ENCODE assay signal across 14 mouse cellular contexts in genomic region chr5:67541867-67542266, GRCm38 (mm10).
DNase-seq lines count a peak whose midpoint lies in the region; ATAC-seq lines count a peak whose summit lies in the region.
"Had no signal": no experiment of that assay in that cellular context is flagged by ENCODE, and none has a peak within 500 bp of the region (broad histone marks: within the 10 kb centered on the region; RNA-seq: fewer than 3 reads in every experiment).

No protein-coding gene starts in this region.

- 45% methylated on average over 3 of the region's 3 CpGs for WGBS in kidney, embryonic 16.5 days
- WGBS in midbrain, embryonic 14.5 days: 68% methylated on average over 3 of the region's 3 CpGs
- 76% methylated on average over 3 of the region's 3 CpGs for WGBS in midbrain, embryonic 10.5 days
- WGBS in hindbrain, embryonic 16.5 days: 54% methylated on average over 3 of the region's 3 CpGs

- ATAC-seq in kidney, embryonic 16.5 days (ENCODE audit: low FRiP score, low TSS enrichment): peak; percentile 60
- ATAC-seq in midbrain, embryonic 14.5 days (ENCODE audit: low FRiP score, low TSS enrichment): no peak
- ATAC-seq in hindbrain, embryonic 16.5 days: peak; percentile 48; the same call in 1 of the 2 replicates
- ATAC-seq: forebrain, embryonic 15.5 days had no signal

- H3K9me3 ChIP-seq in kidney, embryonic 16.5 days (ENCODE audit: low read length): 0 out of 2 replicates have a peak, but pooled peaks cover 5% of the 10 kb centered on the region
- H3K9me3 ChIP-seq in midbrain, embryonic 14.5 days (ENCODE audit: control insufficient read depth, low read length): peaks cover 4% of the 10 kb centered on the region; the same call in 1 of the 2 replicates
- H3K9me3 ChIP-seq in midbrain, embryonic 10.5 days (replicated peaks): peaks cover 9% of the 10 kb centered on the region; the same call in 1 of the 2 replicates
- no peaks in the 10 kb centered on the region for H3K9me3 ChIP-seq in hindbrain, embryonic 16.5 days (ENCODE audit: control insufficient read depth, low read length)
- H3K9me3 ChIP-seq: embryonic facial prominence, embryonic 15.5 days; forebrain, embryonic 15.5 days; liver, embryonic 13.5 days had no signal

- no peak overlapping the region for H3K4me3 ChIP-seq in kidney, embryonic 16.5 days (ENCODE audit: low read length)
- no peak overlapping the region for H3K4me3 ChIP-seq in midbrain, embryonic 14.5 days (replicated peaks; ENCODE audit: low read depth, low read length)
- no peak overlapping the region for H3K4me3 ChIP-seq in midbrain, embryonic 10.5 days
- H3K4me3 ChIP-seq in hindbrain, embryonic 16.5 days (ENCODE audit: low read length): no peak overlapping the region
- H3K4me3 ChIP-seq: embryonic facial prominence, embryonic 15.5 days; forebrain, embryonic 15.5 days; liver, embryonic 13.5 days had no signal

- peaks cover 11% of the 10 kb centered on the region; the same call in 1 of the 2 replicates for H3K4me1 ChIP-seq in kidney, embryonic 16.5 days (ENCODE audit: insufficient read depth, low read length)
- H3K4me1 ChIP-seq in midbrain, embryonic 14.5 days (ENCODE audit: control insufficient read depth, insufficient read depth, low read length): no peaks in the 10 kb centered on the region
- H3K4me1 ChIP-seq in midbrain, embryonic 10.5 days: no peaks in the 10 kb centered on the region
- H3K4me1 ChIP-seq in hindbrain, embryonic 16.5 days (ENCODE audit: control insufficient read depth, insufficient read depth, low read depth, low read length): no peaks in the 10 kb centered on the region
- H3K4me1 ChIP-seq: embryonic facial prominence, embryonic 15.5 days; forebrain, embryonic 15.5 days; liver, embryonic 13.5 days had no signal

- no peak overlapping the region for H3K4me2 ChIP-seq in kidney, embryonic 16.5 days (replicated peaks; ENCODE audit: low read depth, low read length)
- no peak overlapping the region for H3K4me2 ChIP-seq in midbrain, embryonic 14.5 days (ENCODE audit: low read length)
- H3K4me2 ChIP-seq in hindbrain, embryonic 16.5 days (ENCODE audit: low read length): no peak overlapping the region
- H3K4me2 ChIP-seq: embryonic facial prominence, embryonic 15.5 days; forebrain, embryonic 15.5 days; liver, embryonic 13.5 days had no signal

- no peak overlapping the region for H3K9ac ChIP-seq in kidney, embryonic 16.5 days (replicated peaks; ENCODE audit: low read length)
- no peak overlapping the region for H3K9ac ChIP-seq in midbrain, embryonic 14.5 days (replicated peaks; ENCODE audit: low read length)
- H3K9ac ChIP-seq in hindbrain, embryonic 16.5 days (ENCODE audit: low read depth, low read length): no peak overlapping the region
- H3K9ac ChIP-seq: embryonic facial prominence, embryonic 15.5 days; forebrain, embryonic 15.5 days; liver, embryonic 13.5 days had no signal

- H3K27me3 ChIP-seq in kidney, embryonic 16.5 days (ENCODE audit: insufficient read depth, low read length): no peaks in the 10 kb centered on the region
- no peaks in the 10 kb centered on the region for H3K27me3 ChIP-seq in midbrain, embryonic 14.5 days (ENCODE audit: control insufficient read depth, insufficient read depth, low read length)
- H3K27me3 ChIP-seq in midbrain, embryonic 10.5 days (ENCODE audit: low read depth, poor library complexity, severe bottlenecking): peaks cover 6% of the 10 kb centered on the region; the same call in 1 of the 2 replicates
- H3K27me3 ChIP-seq in hindbrain, embryonic 16.5 days (replicated peaks; ENCODE audit: control insufficient read depth, insufficient read depth, low read length): no peaks in the 10 kb centered on the region
- H3K27me3 ChIP-seq: embryonic facial prominence, embryonic 15.5 days; forebrain, embryonic 15.5 days; liver, embryonic 13.5 days had no signal

- H3K36me3 ChIP-seq in kidney, embryonic 16.5 days (ENCODE audit: insufficient read depth, low read length): no peaks in the 10 kb centered on the region
- H3K36me3 ChIP-seq in midbrain, embryonic 14.5 days (ENCODE audit: control insufficient read depth, insufficient read depth, low read length): no peaks in the 10 kb centered on the region
- H3K36me3 ChIP-seq in midbrain, embryonic 10.5 days: no peaks in the 10 kb centered on the region
- no peaks in the 10 kb centered on the region for H3K36me3 ChIP-seq in hindbrain, embryonic 16.5 days (ENCODE audit: control insufficient read depth, insufficient read depth, low read length)
- H3K36me3 ChIP-seq: embryonic facial prominence, embryonic 15.5 days; forebrain, embryonic 15.5 days; liver, embryonic 13.5 days had no signal

- DNase-seq in cerebellum, postnatal 14 days: peak; percentile 4 to 27
- no peak for DNase-seq in cerebellum, adult 11-12 months
- no peak for DNase-seq in kidney, adult 9 months
- peak; percentile 38 for DNase-seq in midbrain, embryonic 14.5 days
- DNase-seq in midbrain, embryonic 10.5 days (ENCODE audit: low spot score): no peak
- DNase-seq in layer of hippocampus, adult 11-12 months (ENCODE audit: low spot score): no peak
- DNase-seq: cerebellum, postnatal 25 days; liver, embryonic 13.5 days; thymus, postnatal 25 days had no signal

- no peak overlapping the region for H3K27ac ChIP-seq in kidney, embryonic 16.5 days (ENCODE audit: low read length)
- no peak overlapping the region for H3K27ac ChIP-seq in midbrain, embryonic 14.5 days (replicated peaks; ENCODE audit: low read depth, low read length)
- no peak overlapping the region for H3K27ac ChIP-seq in midbrain, embryonic 10.5 days (replicated peaks)
- no peak overlapping the region for H3K27ac ChIP-seq in hindbrain, embryonic 16.5 days (ENCODE audit: low read depth, low read length)
- H3K27ac ChIP-seq: embryonic facial prominence, embryonic 15.5 days; forebrain, embryonic 15.5 days; kidney, postnatal 0 days; liver, embryonic 13.5 days had no signal

Comparison
In these comparisons a context has a peak if more than half of its experiments do, and no peak if none do; other contexts are left out.
1. DNase-seq: peak in cerebellum, postnatal 14 days (2 of 2) and midbrain, embryonic 14.5 days (single experiment); none in cerebellum, adult 11-12 months (single experiment), kidney, adult 9 months (single experiment), midbrain, embryonic 10.5 days (single experiment) and layer of hippocampus, adult 11-12 months (single experiment).